Mouse (Mus musculus): ENCODE measurements around the gene Galnt10.

The Galnt10 gene

GRCm38 (mm10) chr11:57660814-57661213 is 15.6 kb downstream of the Galnt10 start:
- peak; percentile 56 for DNase-seq

- no peak for DNase-seq
Observed at GRCm38 (mm10) chr11:57661492-57662229, 16.4 kb downstream of the Galnt10 start.

GRCm38 (mm10) chr11:57662231-57662630 is 17.0 kb downstream of the Galnt10 start:
- no peak for DNase-seq

GRCm38 (mm10) chr11:57663271-57663670 is 18.0 kb downstream of the Galnt10 start:
- DNase-seq = no peak

GRCm38 (mm10) chr11:57664741-57665140 is 19.5 kb downstream of the Galnt10 start:
- DNase-seq = peak; percentile 68

DNA sequence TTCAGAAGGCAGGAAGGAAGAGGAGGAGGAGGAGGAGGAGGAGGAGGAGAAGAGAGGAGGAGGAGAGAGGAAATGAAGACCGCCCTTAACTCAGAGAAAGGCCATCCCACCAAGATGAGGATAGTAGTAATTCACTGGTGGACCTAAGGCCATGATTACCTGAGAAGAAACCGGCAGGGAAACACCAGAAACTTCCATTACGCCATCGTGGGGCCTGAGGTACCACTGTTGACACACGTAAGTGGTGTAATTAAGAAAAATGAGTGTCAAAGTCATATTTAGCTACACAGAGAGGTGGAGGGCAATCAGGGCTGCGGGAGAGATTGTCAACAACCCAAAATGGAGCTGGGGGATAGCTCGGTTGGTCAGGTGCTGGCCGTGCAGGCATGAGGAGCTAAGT is 23.0 kb downstream of the Galnt10 start:
- DNase-seq = no peak

GRCm38 (mm10) chr11:57669522-57669921 is 24.3 kb downstream of the Galnt10 start:
- DNase-seq = peak; percentile 63

- DNase-seq = no peak
Observed at GRCm38 (mm10) chr11:57671120-57671697, 26.0 kb downstream of the Galnt10 start.

- DNase-seq = no peak
Observed at GRCm38 (mm10) chr11:57671797-57672196, 26.6 kb downstream of the Galnt10 start.

GRCm38 (mm10) chr11:57672995-57673394 is 27.8 kb downstream of the Galnt10 start:
- peak; percentile 70 for DNase-seq

DNA sequence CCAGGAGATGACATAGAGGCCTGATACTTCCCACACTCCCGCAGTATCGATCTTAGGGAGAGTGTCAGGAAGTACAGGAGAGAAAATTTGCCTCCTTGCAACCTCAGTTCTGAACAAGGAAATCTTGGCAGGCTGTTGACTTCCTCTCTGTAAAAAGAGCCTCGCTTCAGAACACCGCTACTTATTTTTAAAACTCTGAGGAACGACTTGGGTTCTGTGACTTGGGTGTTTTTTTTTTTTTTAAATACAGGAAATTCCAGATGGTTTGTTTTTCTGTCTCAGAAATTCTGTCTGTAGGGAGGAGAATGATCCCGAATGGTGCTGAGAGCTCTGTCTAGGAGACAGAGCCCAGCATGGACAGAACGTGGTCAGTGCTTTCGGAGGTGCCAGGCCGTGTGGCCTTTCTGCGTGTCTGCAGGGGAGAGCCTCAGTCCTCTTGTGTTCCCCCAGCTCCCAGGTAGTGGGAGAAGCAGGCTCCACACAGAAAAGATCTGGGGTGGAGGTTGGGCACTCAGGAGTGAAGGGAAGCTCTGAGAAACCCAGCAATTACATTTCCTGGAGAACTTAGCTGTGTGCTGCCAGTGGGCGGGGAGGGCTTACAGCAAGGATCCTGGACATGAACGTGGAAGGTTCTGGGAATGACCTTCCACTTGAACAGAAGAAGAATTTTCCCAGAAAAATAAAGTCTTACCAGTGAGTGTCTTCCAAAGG is 28.9 kb downstream of the Galnt10 start:
- no peak for DNase-seq

DNA sequence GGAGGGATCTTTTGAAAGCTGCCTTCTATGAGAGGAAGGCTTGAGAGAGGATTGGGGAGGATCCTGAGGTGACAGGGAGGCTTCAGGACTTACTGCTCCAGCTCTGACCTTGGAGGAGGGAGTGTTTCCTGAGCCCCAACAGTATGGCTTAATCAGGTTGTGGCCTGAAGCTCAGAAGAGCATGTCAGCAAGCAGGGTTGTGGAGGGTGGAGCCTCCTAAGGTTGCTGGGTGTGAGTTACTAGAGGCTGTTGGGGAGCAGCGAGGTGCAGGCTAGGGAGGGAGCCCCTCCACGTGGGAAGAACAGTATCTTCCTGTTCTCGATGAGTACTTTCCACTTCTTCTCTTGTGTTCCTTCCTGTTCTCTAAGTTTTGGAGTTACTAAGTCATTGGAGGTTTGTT is 32.0 kb downstream of the Galnt10 start:
- DNase-seq = no peak

DNA sequence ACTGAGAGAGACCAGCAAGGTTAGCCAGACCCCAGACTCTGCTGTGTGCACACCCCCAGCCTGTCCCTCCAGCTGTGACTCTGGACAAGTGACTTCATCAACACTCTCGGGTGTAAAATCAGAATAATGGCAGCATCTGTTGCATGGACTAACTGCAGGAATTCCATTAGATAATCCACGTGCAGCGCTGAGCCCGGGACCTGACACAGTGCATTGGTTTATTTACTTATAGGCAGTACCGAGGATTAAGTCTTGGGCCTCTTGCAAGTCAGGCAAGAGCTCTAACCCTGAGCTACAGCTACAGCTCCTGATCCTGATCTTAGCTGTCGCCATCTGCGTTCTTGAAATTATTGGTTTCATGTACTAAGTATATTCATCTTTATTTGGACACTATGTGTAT is 37.3 kb downstream of the Galnt10 start:
- no peak for DNase-seq

DNA sequence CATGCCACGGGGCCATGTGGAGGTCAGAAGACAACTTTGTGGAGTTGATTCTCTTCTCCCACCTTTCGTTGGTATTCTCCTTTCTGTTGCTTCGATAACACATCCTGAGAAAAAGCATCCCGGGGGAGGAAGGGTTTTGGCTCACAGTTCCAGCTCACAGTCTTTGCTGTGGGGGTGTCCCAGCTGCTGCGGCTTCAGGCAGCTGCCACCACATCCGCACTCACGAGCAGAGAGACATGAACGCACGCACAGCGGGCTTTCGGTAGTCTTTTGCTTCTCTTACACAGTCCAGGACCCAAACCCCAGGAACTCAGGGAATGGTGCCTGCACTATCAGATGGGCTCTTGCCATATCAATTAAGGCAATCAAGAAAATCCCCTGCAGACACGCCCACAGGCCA is 37.9 kb downstream of the Galnt10 start:
- DNase-seq = peak; percentile 53

DNA sequence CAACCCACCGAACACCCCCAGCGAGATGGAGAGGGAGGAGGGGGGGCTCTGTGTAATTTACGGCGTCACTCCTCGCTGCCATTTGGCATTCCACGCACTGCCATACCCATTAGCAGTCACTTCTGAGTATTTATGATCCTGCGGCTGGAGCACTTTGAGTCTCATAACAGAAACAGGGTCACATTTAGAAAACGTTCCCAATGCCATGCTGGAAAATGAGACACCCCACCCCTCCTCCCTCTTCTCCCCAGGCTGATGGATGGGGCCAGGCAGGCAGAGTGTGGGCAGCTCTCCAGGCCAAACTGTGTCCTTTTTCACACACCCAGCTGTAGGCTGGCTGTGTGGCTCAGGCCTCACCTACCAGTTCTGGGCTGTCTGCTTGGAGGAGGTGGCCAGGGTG is 38.7 kb downstream of the Galnt10 start:
- no peak for DNase-seq

DNA sequence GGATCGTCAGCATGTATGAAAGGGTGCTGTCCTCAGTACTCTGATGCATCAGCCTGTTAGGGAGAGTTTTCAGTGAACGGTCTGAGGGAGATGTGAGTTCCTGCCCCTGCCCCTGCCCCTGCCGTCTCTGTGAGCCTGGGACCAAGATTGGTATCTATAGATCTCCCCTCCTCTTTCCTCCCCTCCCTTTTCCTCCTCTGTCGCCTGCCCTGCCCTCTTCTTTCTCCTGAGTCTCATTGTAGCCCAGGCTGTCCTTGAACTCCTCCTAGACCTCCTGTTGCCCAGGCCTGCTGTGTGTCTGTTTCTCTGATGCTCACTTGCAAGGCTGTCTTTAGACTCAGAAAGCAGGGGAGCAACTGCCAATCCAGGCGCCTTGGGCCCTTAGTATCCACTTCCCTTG is 39.6 kb downstream of the Galnt10 start:
- no peak for DNase-seq

- DNase-seq = peak; percentile 42
Observed at GRCm38 (mm10) chr11:57685689-57686454, 40.6 kb downstream of the Galnt10 start.

DNA sequence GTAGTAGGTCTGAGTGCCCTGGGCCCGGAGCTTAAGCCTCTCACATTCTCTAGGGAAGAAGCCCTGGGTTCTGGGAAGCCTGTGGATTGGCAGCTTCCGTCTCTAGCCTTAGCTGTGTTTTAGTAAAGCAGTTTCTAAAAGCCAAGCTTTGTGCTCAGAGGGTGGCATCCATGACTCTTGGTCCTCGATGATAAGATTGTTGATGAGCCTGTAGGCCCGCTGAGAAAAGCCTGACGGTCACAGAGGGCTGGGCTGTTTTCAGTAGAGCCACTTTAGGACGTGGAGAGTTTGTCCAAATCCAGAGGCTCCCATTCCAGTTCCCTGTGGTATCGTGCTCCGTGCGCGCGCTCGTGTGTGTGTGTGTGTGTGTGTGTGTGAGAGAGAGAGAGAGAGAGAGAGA is 41.6 kb downstream of the Galnt10 start:
- DNase-seq = no peak

DNA sequence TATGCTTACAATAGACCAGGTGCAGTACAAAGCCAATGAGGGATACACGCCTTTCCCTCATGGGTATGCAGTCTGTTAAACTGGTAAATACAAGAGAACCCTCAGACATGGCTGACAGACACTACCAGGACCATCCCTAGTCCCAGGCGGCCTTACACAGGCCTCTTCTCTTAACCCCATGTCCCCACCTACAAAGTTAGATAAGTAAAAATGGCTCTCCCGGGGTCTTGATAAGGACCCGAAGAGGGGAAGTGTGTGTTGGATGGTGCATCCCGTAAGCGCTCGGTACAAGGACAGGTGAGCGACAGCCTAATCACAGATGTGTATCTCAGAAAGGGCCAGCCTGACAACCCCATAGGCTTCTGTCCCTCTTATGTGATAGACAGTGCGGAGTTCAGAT is 42.0 kb downstream of the Galnt10 start:
- DNase-seq = no peak

DNA sequence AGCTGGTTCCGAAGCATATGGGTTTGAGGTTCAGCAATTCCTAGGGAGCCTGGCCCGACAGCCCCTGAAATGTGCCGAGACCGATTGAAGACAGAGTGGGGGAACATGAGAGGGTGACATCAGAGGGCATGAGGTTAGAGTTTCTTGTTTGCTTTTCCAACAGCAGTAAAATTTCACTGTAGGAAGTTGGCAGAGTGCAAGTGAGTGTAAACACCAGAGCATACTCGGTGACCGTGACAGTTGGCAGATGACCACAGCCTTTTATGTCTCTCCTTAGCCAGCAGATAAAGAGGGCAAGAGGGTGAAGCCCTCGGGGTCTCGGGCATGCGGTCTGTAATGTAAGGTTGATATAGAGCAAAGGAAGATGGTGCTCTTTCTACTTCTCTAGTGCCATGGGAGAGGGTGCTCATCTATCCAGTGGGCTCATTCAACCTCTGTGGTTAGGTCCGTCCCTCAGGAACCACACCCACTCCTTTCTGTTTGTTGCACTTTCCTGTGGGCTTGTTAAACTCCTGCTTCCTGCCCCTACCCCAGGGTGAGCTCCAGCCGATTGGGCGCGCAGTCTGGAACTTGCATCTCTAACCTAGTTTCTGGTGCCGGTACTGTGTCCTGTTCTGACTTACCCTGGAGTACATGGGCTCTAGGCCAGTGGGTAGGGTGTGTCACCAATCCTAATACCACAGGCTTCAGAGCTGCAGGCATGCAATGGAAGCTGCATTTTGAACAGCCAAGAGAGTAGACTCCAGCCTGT is 43.1 kb downstream of the Galnt10 start:
- DNase-seq = no peak

- no peak for DNase-seq
Observed at GRCm38 (mm10) chr11:57689811-57690210, 44.6 kb downstream of the Galnt10 start.

- DNase-seq = no peak
Observed at GRCm38 (mm10) chr11:57690836-57691235, 45.6 kb downstream of the Galnt10 start.

DNA sequence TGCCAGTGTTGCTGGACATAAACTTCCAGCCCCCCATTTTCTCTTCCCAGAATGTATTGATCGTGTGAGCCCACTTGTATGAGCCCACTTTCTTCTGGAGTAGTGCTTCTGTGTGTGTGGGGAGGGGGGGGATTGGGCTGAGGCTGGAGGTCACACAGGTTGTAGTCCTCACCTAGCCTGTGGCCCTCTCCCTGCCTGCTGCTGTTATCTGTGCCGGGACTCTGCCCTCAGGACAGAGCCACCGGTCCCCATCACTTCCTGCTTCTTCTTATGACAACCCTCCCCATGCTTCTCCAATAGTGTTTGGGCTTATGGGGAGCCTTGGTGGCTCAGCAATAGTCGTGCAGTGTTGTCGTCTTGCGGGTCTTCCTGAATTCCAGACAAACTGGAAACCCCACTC is 46.7 kb downstream of the Galnt10 start:
- no peak for DNase-seq
